Mouse (Mus musculus) cerebral cortex, adult 2 months (tissue): Measurements from ENCODE around the gene 9330161L09Rik.

Experiments used
- WGBS: fragments of 180-500 bp; shearing (Covaris S2); methylation state at CpG from one replicate; pipeline ENCODE4 v1.1.7; 2018; 5-methylcytosine and 5-hydroxymethylcytosine counted together

Gene 9330161L09Rik

GRCm38 (mm10) chr12:103407720-103408119, at the start of gene 9330161L09Rik:
TSS of gene 9330161L09Rik (minus strand) at chr12:103407820.
- WGBS: 68% methylated on average over 4 of the region's 4 CpGs

GRCm38 (mm10) chr12:103457140-103457539, 49.5 kb upstream of the 9330161L09Rik start, which contains the start of gene Ifi27l2b:
TSS of gene Ifi27l2b (minus strand) at chr12:103457223.
- WGBS: 83% methylated on average over 3 of the region's 3 CpGs

GRCm38 (mm10) chr12:103456727-103457126, 49.1 kb upstream of the 9330161L09Rik start:
- WGBS: no CpG with 5 or more reads among the region's 1 CpGs

GRCm38 (mm10) chr12:103445060-103445459, 37.4 kb upstream of the 9330161L09Rik start:
- 77% methylated on average over 3 of the region's 3 CpGs for WGBS

- 57% methylated on average over 6 of the region's 7 CpGs for WGBS
Measured at GRCm38 (mm10) chr12:103444261-103444660, 36.6 kb upstream of the 9330161L09Rik start.

GRCm38 (mm10) chr12:103443524-103443923, 35.9 kb upstream of the 9330161L09Rik start, which contains the start of gene Ifi27l2a:
TSS of gene Ifi27l2a (minus strand) at chr12:103443680.
- 60% methylated on average over 3 of the region's 3 CpGs for WGBS

- 100% methylated on average over 1 of the region's 1 CpGs for WGBS
Measured at GRCm38 (mm10) chr12:103437601-103438000, 30.0 kb upstream of the 9330161L09Rik start.

GRCm38 (mm10) chr12:103433986-103434731, 26.5 kb upstream of the 9330161L09Rik start, which contains the start of gene Ifi27:
TSS of gene Ifi27 (plus strand) at chr12:103434211.
- WGBS: 48% methylated on average over 8 of the region's 8 CpGs

- WGBS: 77% methylated on average over 2 of the region's 2 CpGs
Measured at GRCm38 (mm10) chr12:103433430-103433829, 25.8 kb upstream of the 9330161L09Rik start.

GRCm38 (mm10) chr12:103426710-103427109, 19.1 kb upstream of the 9330161L09Rik start:
- 87% methylated on average over 7 of the region's 7 CpGs for WGBS

GRCm38 (mm10) chr12:103425729-103426470, 18.3 kb upstream of the 9330161L09Rik start, which contains the start of gene Ddx24:
TSS of gene Ddx24 (minus strand) at chr12:103425830.
- WGBS: 1% methylated on average over 33 of the region's 33 CpGs

- WGBS: 5% methylated on average over 33 of the region's 33 CpGs
Measured at GRCm38 (mm10) chr12:103425016-103425728, 17.6 kb upstream of the 9330161L09Rik start.

GRCm38 (mm10) chr12:103408144-103408543, 524 bp upstream of the 9330161L09Rik start:
- 59% methylated on average over 10 of the region's 10 CpGs for WGBS

- 84% methylated on average over 18 of the region's 18 CpGs for WGBS
Measured at GRCm38 (mm10) chr12:103404131-103404530, 3.5 kb downstream of the 9330161L09Rik start.

GRCm38 (mm10) chr12:103396751-103397150, 10.9 kb downstream of the 9330161L09Rik start:
- WGBS: 76% methylated on average over 7 of the region's 7 CpGs

- whole genome bisulfite sequencing: 74% methylated on average over 12 of the region's 12 CpGs
Measured at GRCm38 (mm10) chr12:103395486-103396275, 11.9 kb downstream of the 9330161L09Rik start.

GRCm38 (mm10) chr12:103393528-103393927, 14.1 kb downstream of the 9330161L09Rik start:
- WGBS: 80% methylated on average over 6 of the region's 6 CpGs

- 50% methylated on average over 7 of the region's 7 CpGs for WGBS
Measured at GRCm38 (mm10) chr12:103391098-103391497, 16.5 kb downstream of the 9330161L09Rik start.

- 44% methylated on average over 4 of the region's 4 CpGs for WGBS
Measured at GRCm38 (mm10) chr12:103389982-103390381, 17.6 kb downstream of the 9330161L09Rik start.

GRCm38 (mm10) chr12:103389348-103389727, 18.3 kb downstream of the 9330161L09Rik start:
- 60% methylated on average over 2 of the region's 2 CpGs for WGBS
